Comparison of ENCODE assay signal across 35 mouse cellular contexts in genomic region chr5:145120921-145121320, GRCm38 (mm10). TPM values are rescaled to one million over a fixed set of nuclear protein-coding genes. Genes with fewer than 3 reads are reported as not detected.
A peak's percentile ranks its signal among the peaks of the same experiment; 100 is the strongest.
DNase-seq lines count a peak whose midpoint lies in the region; ATAC-seq and TF ChIP-seq lines count a peak whose summit lies in the region.
"Had no signal": no experiment of that assay in that cellular context is flagged by ENCODE, and none has a peak within 500 bp of the region (broad histone marks: within the 10 kb centered on the region; RNA-seq: fewer than 3 reads in every experiment).

No protein-coding gene starts in this region.

- no peak for ATAC-seq in G1E (ENCODE audit: extremely low read depth, insufficient number of reproducible peaks, low FRiP score, poor library complexity, severe bottlenecking)
- ATAC-seq in limb, embryonic 12.5 days (ENCODE audit: insufficient number of reproducible peaks, insufficient read depth, low FRiP score, low TSS enrichment, low read depth) = no peak
- ATAC-seq: activated CD4-positive, CD25-positive, alpha-beta regulatory T cell, adult 4 months; forebrain, postnatal 0 days; inflammation-experienced regulatory T-cells, adult 6 months; lung, postnatal 0 days; midbrain, embryonic 16.5 days had no signal

- DNase-seq in gastrocnemius, postnatal 14 days = peak; percentile 26
- no peak for DNase-seq in gastrocnemius, postnatal 25 days
- DNase-seq in heart, postnatal 4 days = peak; percentile 46
- no peak for DNase-seq in heart, adult 9 months (ENCODE audit: low spot score in 2 of 2)
- no peak for DNase-seq in G1E (ENCODE audit: low spot score)
- DNase-seq in left cerebral cortex, adult 18-20 months (ENCODE audit: low spot score in 2 of 2) = no peak
- DNase-seq in right cerebral cortex, postnatal 14 days = no peak
- DNase-seq: adrenal gland, postnatal 36 days; cerebellum, adult 11 months; cerebellum, adult 9-11 months; forebrain, postnatal 0 days; kidney, adult 18-20 months; kidney, postnatal 14 days; thymus, adult 2 months; thymus, postnatal 4 days had no signal

- no peaks in the 10 kb centered on the region for H3K27me3 ChIP-seq in G1E (ENCODE audit: insufficient read depth, low read length)
- no peaks in the 10 kb centered on the region for H3K27me3 ChIP-seq in limb, embryonic 12.5 days

- H3K4me3 ChIP-seq in G1E (ENCODE audit: low read depth, low read length) = 0 out of 2 replicates have a peak overlapping the region, but pooled peaks have one; percentile 27
- H3K4me3 ChIP-seq in limb, embryonic 12.5 days (replicated peaks) = no peak overlapping the region
- H3K4me3 ChIP-seq: forebrain, embryonic 10.5 days; layer of hippocampus, adult 2 months; midbrain, embryonic 10.5 days had no signal

- 0 out of 2 replicates have a peak overlapping the region, but pooled peaks have one; percentile 41 for H3K27ac ChIP-seq in limb, embryonic 12.5 days
- H3K27ac ChIP-seq: forebrain, embryonic 10.5 days; hindbrain, embryonic 14.5 days; layer of hippocampus, adult 2 months; macrophage; midbrain, embryonic 10.5 days; stomach, postnatal 0 days had no signal

- H3K36me3 ChIP-seq in G1E (replicated peaks) = peaks cover 93% of the 10 kb centered on the region
- H3K36me3 ChIP-seq in limb, embryonic 12.5 days = peaks cover 41% of the 10 kb centered on the region

- peaks cover 12% of the 10 kb centered on the region for H3K9me3 ChIP-seq in G1E (replicated peaks)
- no peaks in the 10 kb centered on the region for H3K9me3 ChIP-seq in limb, embryonic 12.5 days
- H3K9me3 ChIP-seq: forebrain, embryonic 10.5 days had no signal

- no peak for TF ChIP-seq CTCF in G1E (IDR thresholded peaks at IDR 0.05; ENCODE audit: low read depth, low read length)

- intact Hi-C loops in gastrocnemius, postnatal 14 days (cut with DNase I; ENCODE audit: low total_unique reads) = no loop called here

- 52% methylated on average over 7 of the region's 7 CpGs for WGBS in limb, embryonic 12.5 days

- no peak overlapping the region for H3K4me2 ChIP-seq in limb, embryonic 12.5 days
- H3K4me2 ChIP-seq: hindbrain, embryonic 14.5 days had no signal

- 0 out of 2 replicates have a peak overlapping the region, but pooled peaks have one; percentile 12 for H3K9ac ChIP-seq in limb, embryonic 12.5 days (replicated peaks)
- H3K9ac ChIP-seq: forebrain, postnatal 0 days; hindbrain, embryonic 14.5 days had no signal

- peaks cover 71% of the 10 kb centered on the region for H3K4me1 ChIP-seq in G1E (ENCODE audit: insufficient read depth, low read depth, low read length)
- peaks cover 17% of the 10 kb centered on the region for H3K4me1 ChIP-seq in limb, embryonic 12.5 days (replicated peaks)
- H3K4me1 ChIP-seq: midbrain, embryonic 10.5 days had no signal

RNA-seq across cellular contexts. Expression of gene Arpc1b, which starts 6.9 kb away (rescaled TPM):
- total RNA-seq in gastrocnemius, postnatal 14 days (2021) = 10 to 100 TPM; 58.6 to 66.5 TPM
- total RNA-seq in gastrocnemius, postnatal 25 days (2021) = 10 to 100 TPM; 32.4 to 46.8 TPM
- total RNA-seq in heart, postnatal 4 days (2021) = 100 to 1,000 TPM; 123 to 125 TPM
- total RNA-seq in G1E (2014; fragmentation: Nextera tagmentation) (226 and 347 TPM in 2 replicates), G1E (2017) (230 and 290 TPM in 2 replicates)
- 2,252 and 2,780 TPM in 2 replicates for polyA plus RNA-seq in G1E (2012)
- 131 and 151 TPM in 2 replicates for polyA plus RNA-seq in limb, embryonic 12.5 days (2016; fragmentation: Nextera tagmentation; extraction: Ambion mirVana)
- 10 to 100 TPM; 14.5 to 19.8 TPM for total RNA-seq in left cerebral cortex, adult 18-20 months (2021)

RNA-seq across cellular contexts. Expression of gene Pdap1, which starts 19.1 kb away (rescaled TPM):
- 10 to 100 TPM; 55.4 to 58.5 TPM for total RNA-seq in gastrocnemius, postnatal 14 days (2021)
- 10 to 100 TPM; 50.0 to 50.6 TPM for total RNA-seq in gastrocnemius, postnatal 25 days (2021)
- total RNA-seq in heart, postnatal 4 days (2021) = 10 to 100 TPM; 67.6 to 67.7 TPM
- total RNA-seq in G1E (2014; fragmentation: Nextera tagmentation) (95.0 and 112 TPM in 2 replicates), G1E (2017) (72.7 and 82.5 TPM in 2 replicates)
- polyA plus RNA-seq in G1E (2012) = 173 and 217 TPM in 2 replicates
- 132 and 145 TPM in 2 replicates for polyA plus RNA-seq in limb, embryonic 12.5 days (2016; fragmentation: Nextera tagmentation; extraction: Ambion mirVana)
- 10 to 100 TPM; 91.3 to 96.3 TPM for total RNA-seq in left cerebral cortex, adult 18-20 months (2021)

RNA-seq across cellular contexts. Expression of gene Bud31, which starts 19.2 kb away (rescaled TPM):
- total RNA-seq in gastrocnemius, postnatal 14 days (2021) = 10 to 100 TPM; 59.0 to 59.8 TPM
- 10 to 100 TPM; 48.4 to 53.7 TPM for total RNA-seq in gastrocnemius, postnatal 25 days (2021)
- total RNA-seq in heart, postnatal 4 days (2021) = 10 to 100 TPM; 82.7 to 88.9 TPM
- total RNA-seq in G1E (2014; fragmentation: Nextera tagmentation) (116 and 155 TPM in 2 replicates), G1E (2017) (287 and 292 TPM in 2 replicates)
- polyA plus RNA-seq in G1E (2012) = 5.7 and 8.7 TPM in 2 replicates
- polyA plus RNA-seq in limb, embryonic 12.5 days (2016; fragmentation: Nextera tagmentation; extraction: Ambion mirVana) = 250 and 254 TPM in 2 replicates
- 10 to 100 TPM; 75.7 to 78.8 TPM for total RNA-seq in left cerebral cortex, adult 18-20 months (2021)

RNA-seq across cellular contexts. Expression of gene Kpna7, which starts 37.1 kb away (rescaled TPM):
- total RNA-seq in gastrocnemius, postnatal 14 days (2021) = not detected
- not detected for total RNA-seq in gastrocnemius, postnatal 25 days (2021)
- not detected for total RNA-seq in heart, postnatal 4 days (2021)
- not detected in 2 replicates for total RNA-seq in G1E (2014; fragmentation: Nextera tagmentation)
- total RNA-seq in G1E (2017) = not detected in 2 replicates
- not detected in 2 replicates for polyA plus RNA-seq in G1E (2012)
- 0.36 and 0.41 TPM in 2 replicates for polyA plus RNA-seq in limb, embryonic 12.5 days (2016; fragmentation: Nextera tagmentation; extraction: Ambion mirVana)
- not detected for total RNA-seq in left cerebral cortex, adult 18-20 months (2021)
- total RNA-seq: adrenal gland, postnatal 36 days; common myeloid progenitor, adult 5-6 weeks; forebrain, postnatal 0 days; granulocyte monocyte progenitor cell, adult 5-6 weeks; heart, postnatal 14 days; layer of hippocampus, adult 2 months; layer of hippocampus, postnatal 25 days; left cerebral cortex, postnatal 25 days; liver, adult 2 months; neutrophil, adult 5-6 weeks had no signal
- polyA plus RNA-seq: activated CD4-positive, CD25-positive, alpha-beta regulatory T cell, adult 4 months; C2C12; forebrain, embryonic 10.5 days; forebrain, postnatal 0 days; hindbrain, embryonic 14.5 days; inflammation-experienced regulatory T-cells, adult 6 months; liver, adult 2 months; lung, postnatal 0 days; macrophage; midbrain, embryonic 10.5 days; midbrain, embryonic 16.5 days; small intestine, adult 2 months had no signal

RNA-seq across cellular contexts. Expression of gene Arpc1a, which starts 37.3 kb away (rescaled TPM):
- total RNA-seq in gastrocnemius, postnatal 14 days (2021) = 10 to 100 TPM; 32.9 to 38.3 TPM
- 10 to 100 TPM; 26.6 to 32.2 TPM for total RNA-seq in gastrocnemius, postnatal 25 days (2021)
- total RNA-seq in heart, postnatal 4 days (2021) = 10 to 100 TPM; 71.9 to 78.2 TPM
- 77.0 and 85.3 TPM in 2 replicates for total RNA-seq in G1E (2014; fragmentation: Nextera tagmentation)
- total RNA-seq in G1E (2017) = 125 and 169 TPM in 2 replicates
- polyA plus RNA-seq in G1E (2012) = 56.4 and 58.6 TPM in 2 replicates
- polyA plus RNA-seq in limb, embryonic 12.5 days (2016; fragmentation: Nextera tagmentation; extraction: Ambion mirVana) = 139 and 142 TPM in 2 replicates
- total RNA-seq in left cerebral cortex, adult 18-20 months (2021) = 100 to 1,000 TPM; 199 to 210 TPM

Comparison
In these comparisons a context has a peak if more than half of its experiments do, and no peak if none do; other contexts are left out.
1. DNase-seq: peak in gastrocnemius, postnatal 14 days (single experiment) and heart, postnatal 4 days (single experiment); none in gastrocnemius, postnatal 25 days (single experiment), heart, adult 9 months (0 of 2), G1E (single experiment), left cerebral cortex, adult 18-20 months (0 of 2) and right cerebral cortex, postnatal 14 days (single experiment).